Mouse (Mus musculus) lung, adult 2 months (tissue): ENCODE results near the gene Adamts4.

Experiments used
- CTCF ChIP-seq: fragments of 200-500 bp; IDR thresholded peaks from 2 replicates; pipeline ENCODE4 v1.5.1; 2011; ENCODE audit warnings: mild to moderate bottlenecking, low read length, control low read depth; ENCODE audit not compliant: insufficient read depth
- POLR2A ChIP-seq: fragments of 200-500 bp; IDR thresholded peaks from 2 replicates; pipeline ENCODE4 v1.6.1; 2011; ENCODE audit warnings: low read depth, mild to moderate bottlenecking, control low read depth, low read length, borderline replicate concordance; ENCODE audit errors: extremely low read depth

DNA sequence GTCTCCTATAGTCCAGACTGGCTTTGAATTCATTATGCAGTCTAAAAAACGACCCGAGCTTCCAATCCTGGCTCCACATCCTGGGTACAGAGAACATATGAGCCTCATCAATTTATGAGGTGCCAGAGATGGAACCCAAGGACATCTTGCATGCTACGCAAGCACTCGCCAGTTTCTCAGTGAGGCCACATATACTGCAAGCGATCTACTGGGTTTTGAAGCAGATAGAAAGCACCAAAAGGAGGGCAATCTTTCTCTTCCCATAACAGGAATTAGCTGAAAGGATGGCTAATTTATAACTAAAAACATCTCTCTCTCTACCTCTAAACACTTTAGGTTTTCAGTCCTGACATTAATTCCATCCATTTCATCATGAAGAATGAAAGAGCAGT, 43.7 kb downstream of the Adamts4 start:
- TF ChIP-seq CTCF (no peak), POLR2A (no peak)
